Mouse (Mus musculus): ENCODE measurements around the gene Farsb. TPM values are rescaled to one million over a fixed set of nuclear protein-coding genes. Genes with fewer than 3 reads are reported as not detected.

Farsb gene
- polyA plus RNA-seq (2012; rRNA removed): 33.9 and 38.6 TPM in 2 replicates
- 111 TPM in 2 replicates for polyA plus RNA-seq (2014; fragmentation: Nextera tagmentation; extraction: Ambion mirVana)

DNA sequence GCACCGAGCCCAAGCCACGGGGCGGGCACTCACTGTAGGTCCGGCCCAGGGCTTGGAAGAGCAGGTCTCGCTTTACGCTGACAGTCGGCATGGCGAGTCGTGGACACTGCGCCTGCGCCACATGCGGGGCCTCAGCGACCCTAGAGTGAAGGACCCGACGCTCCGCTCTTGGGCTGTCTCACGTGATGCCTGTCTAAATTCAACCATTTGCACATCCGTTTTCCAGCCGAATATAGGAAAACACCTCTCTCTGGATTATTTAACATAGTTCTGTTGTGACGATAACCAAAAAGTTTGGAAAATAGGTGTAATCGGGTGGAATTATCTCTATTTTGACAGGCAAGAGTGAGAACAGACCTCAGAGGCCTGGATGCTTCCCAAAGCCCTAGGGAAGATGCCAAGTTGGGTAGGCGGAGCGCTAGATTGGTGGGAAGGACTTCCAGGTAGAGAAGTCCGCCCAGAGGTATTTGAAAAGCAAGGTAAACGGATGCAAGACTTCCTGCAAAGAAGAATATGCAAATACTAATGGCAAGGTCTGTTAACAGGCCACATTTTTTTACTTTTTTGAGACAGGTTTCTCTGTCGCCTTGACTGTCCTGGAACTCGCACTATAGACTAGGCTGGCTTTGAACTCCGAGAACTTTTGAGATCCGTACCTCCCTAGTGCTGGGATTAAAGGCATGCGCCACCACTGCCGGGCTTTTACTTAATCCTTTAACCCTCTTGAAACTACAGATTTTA lies at the start of gene Farsb:
TSS of gene Farsb (minus strand) at position 146 of the 741 bp plus-strand sequence.
- TF ChIP-seq EP300 (IDR thresholded peaks at IDR 0.05; ENCODE audit: low read depth) (peak; percentile 78), CTCF (IDR thresholded peaks at IDR 0.05; ENCODE audit: low read depth) (no peak)
- Histone ChIP-seq H3K4me1 (replicated peaks; ENCODE audit: control insufficient read depth in 2 of 2, insufficient read depth in 2 of 2, low read length in 1 of 2) (peaks cover 9 to 11% of the 10 kb centered on the region in 2 experiments), H3K27ac (peak within 1 kb of the TSS; percentile 58), H3K9me3 (ENCODE audit: control insufficient read depth, low read length) (no peaks in the 10 kb centered on the region), H3K4me3 (ENCODE audit: insufficient read depth in 1 of 2, low read depth in 2 of 2, low read length in 2 of 2) (peak within 1 kb of the TSS; percentile 83 to 98), H3K36me3 (replicated peaks; ENCODE audit: control insufficient read depth, insufficient read depth, low read depth) (no peaks in the 10 kb centered on the region), H3K27me3 (ENCODE audit: control insufficient read depth, insufficient read depth, low read length) (no peaks in the 10 kb centered on the region), H3K4me2 (ENCODE audit: low read depth) (peak within 1 kb of the TSS; percentile 90), H3K9ac (replicated peaks) (peak within 1 kb of the TSS; percentile 90)
- DNase-seq (ENCODE audit: low read depth in 3 of 3, low spot score in 3 of 3) (peak; percentile 81 to 88 (median 87)), ATAC-seq (ENCODE audit: insufficient read depth) (peak; percentile 97)
- WGBS (ENCODE audit: insufficient replicate concordance): under 1% methylated on average over 31 of the region's 31 CpGs

DNA sequence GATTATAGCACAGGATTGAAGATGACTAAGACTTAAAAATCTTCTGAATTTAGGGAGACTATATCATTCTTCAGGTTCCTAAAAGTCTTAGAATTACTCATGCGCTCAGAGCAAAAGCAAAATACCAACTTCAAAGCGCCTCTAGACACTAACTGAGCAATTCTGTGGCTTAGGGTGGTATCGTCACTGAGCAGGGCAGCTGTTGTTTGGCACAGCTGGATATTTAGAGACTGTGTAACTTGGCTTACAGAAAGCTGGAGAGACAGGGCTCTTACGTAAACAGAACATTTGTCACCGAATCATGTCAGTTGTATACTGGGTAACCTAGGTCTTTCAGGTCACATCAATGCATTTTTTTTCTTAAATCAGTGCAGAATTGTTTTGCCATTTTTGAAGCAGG lies 49.7 kb upstream of the Farsb start:
- no peak overlapping the region for H3K4me2 ChIP-seq (ENCODE audit: low read depth)
- no peak for DNase-seq (ENCODE audit: low read depth in 3 of 3, low spot score in 3 of 3)
- TF ChIP-seq CTCF (IDR thresholded peaks at IDR 0.05; ENCODE audit: low read depth): no peak
- no peak for TF ChIP-seq EP300 (IDR thresholded peaks at IDR 0.05; ENCODE audit: low read depth)
- no peaks in the 10 kb centered on the region for H3K9me3 ChIP-seq (ENCODE audit: control insufficient read depth, low read length)
- no peaks in the 10 kb centered on the region for H3K36me3 ChIP-seq (replicated peaks; ENCODE audit: control insufficient read depth, insufficient read depth, low read depth)
- H3K27me3 ChIP-seq (ENCODE audit: control insufficient read depth, insufficient read depth, low read length): no peaks in the 10 kb centered on the region; the same call in 1 of the 2 replicates
- 57% methylated on average over 5 of the region's 5 CpGs for WGBS (ENCODE audit: insufficient replicate concordance)
- peaks cover 0 to 4% of the 10 kb centered on the region in 2 experiments; a peak in 1 of 4 replicates for H3K4me1 ChIP-seq (replicated peaks; ENCODE audit: control insufficient read depth in 2 of 2, insufficient read depth in 2 of 2, low read length in 1 of 2)
- no peak overlapping the region for H3K4me3 ChIP-seq (ENCODE audit: insufficient read depth in 1 of 2, low read depth in 2 of 2, low read length in 2 of 2)
- no peak overlapping the region for H3K9ac ChIP-seq (replicated peaks)
- ATAC-seq (ENCODE audit: insufficient read depth): no peak
- H3K27ac ChIP-seq: no peak overlapping the region

GRCm38 (mm10) chr1:78537494-78538010 lies 48.9 kb upstream of the Farsb start:
- peak; percentile 20 to 29 (median 25) for DNase-seq (ENCODE audit: low read depth in 3 of 3, low spot score in 3 of 3)
- no peak overlapping the region for H3K27ac ChIP-seq
- WGBS (ENCODE audit: insufficient replicate concordance): 15% methylated on average over 16 of the region's 16 CpGs
- H3K4me2 ChIP-seq (ENCODE audit: low read depth): peak overlapping the region; percentile 55
- peak overlapping the region; percentile 16 to 31; a peak in 3 of 4 replicates for H3K4me3 ChIP-seq (ENCODE audit: insufficient read depth in 1 of 2, low read depth in 2 of 2, low read length in 2 of 2)
- ATAC-seq (ENCODE audit: insufficient read depth): peak; percentile 63
- H3K9me3 ChIP-seq (ENCODE audit: control insufficient read depth, low read length): no peaks in the 10 kb centered on the region
- H3K9ac ChIP-seq (replicated peaks): no peak overlapping the region
- no peaks in the 10 kb centered on the region for H3K36me3 ChIP-seq (replicated peaks; ENCODE audit: control insufficient read depth, insufficient read depth, low read depth)
- H3K4me1 ChIP-seq (replicated peaks; ENCODE audit: control insufficient read depth in 2 of 2, insufficient read depth in 2 of 2, low read length in 1 of 2): peaks cover 0 to 4% of the 10 kb centered on the region in 2 experiments; a peak in 1 of 4 replicates
- H3K27me3 ChIP-seq (ENCODE audit: control insufficient read depth, insufficient read depth, low read length): no peaks in the 10 kb centered on the region; the same call in 1 of the 2 replicates
- TF ChIP-seq CTCF (IDR thresholded peaks at IDR 0.05; ENCODE audit: low read depth) (no peak), EP300 (IDR thresholded peaks at IDR 0.05; ENCODE audit: low read depth) (no peak)

DNA sequence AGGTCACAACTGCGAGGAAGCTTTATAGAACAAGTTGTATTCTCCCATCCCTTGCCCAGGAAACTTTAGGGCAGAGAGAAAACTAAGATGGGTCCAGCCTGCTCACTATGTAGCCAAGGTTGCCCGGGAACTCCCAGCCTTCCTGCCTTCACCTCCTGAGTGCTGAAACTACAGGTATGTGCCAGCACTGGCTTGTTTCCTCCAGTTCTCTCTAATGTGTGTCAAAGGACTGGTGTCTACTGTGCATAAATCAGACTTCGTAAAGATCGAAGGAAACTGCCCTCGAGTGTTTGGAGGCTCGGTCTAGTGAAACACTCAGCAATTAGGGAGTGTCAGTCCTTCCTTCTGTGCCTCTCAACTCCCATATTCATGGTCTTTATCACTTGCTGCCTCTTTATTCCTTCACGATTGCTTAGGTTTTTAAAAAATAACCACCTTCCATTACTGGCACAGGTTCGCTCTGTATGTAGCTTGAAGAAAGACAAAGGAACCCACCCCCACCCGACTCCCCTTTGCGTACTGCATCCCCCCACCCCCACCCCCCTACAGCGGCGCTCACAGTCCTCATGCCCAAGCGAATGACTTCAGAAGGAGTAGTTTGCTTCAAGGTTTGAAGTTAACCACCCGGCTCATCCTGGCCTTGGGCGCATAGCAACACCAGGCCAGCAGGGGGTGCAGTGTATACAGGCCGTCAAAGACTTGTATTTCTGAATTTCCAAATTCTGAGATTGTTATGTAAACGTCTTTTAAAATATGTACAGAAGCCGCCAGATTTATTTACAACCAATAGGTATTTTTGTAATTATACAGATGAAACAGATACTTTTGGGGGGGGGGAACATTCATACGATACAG lies 47.8 kb upstream of the Farsb start:
- H3K4me3 ChIP-seq (ENCODE audit: insufficient read depth in 1 of 2, low read depth in 2 of 2, low read length in 2 of 2): 0 out of 4 replicates have a peak overlapping the region, but pooled peaks of 1 of the 2 experiments have one; percentile 16
- no peak overlapping the region; the same call in 1 of the 2 replicates for H3K9ac ChIP-seq (replicated peaks)
- WGBS (ENCODE audit: insufficient replicate concordance): 28% methylated on average over 19 of the region's 19 CpGs
- no peak for TF ChIP-seq EP300 (IDR thresholded peaks at IDR 0.05; ENCODE audit: low read depth)
- TF ChIP-seq CTCF (IDR thresholded peaks at IDR 0.05; ENCODE audit: low read depth): peak; percentile 72
- H3K27me3 ChIP-seq (ENCODE audit: control insufficient read depth, insufficient read depth, low read length): no peaks in the 10 kb centered on the region; the same call in 1 of the 2 replicates
- DNase-seq (ENCODE audit: low read depth in 3 of 3, low spot score in 3 of 3) (peak in 2 of 3 experiments; percentile 35 to 39), ATAC-seq (ENCODE audit: insufficient read depth) (no peak)
- no peaks in the 10 kb centered on the region for H3K36me3 ChIP-seq (replicated peaks; ENCODE audit: control insufficient read depth, insufficient read depth, low read depth)
- H3K4me1 ChIP-seq (replicated peaks; ENCODE audit: control insufficient read depth in 2 of 2, insufficient read depth in 2 of 2, low read length in 1 of 2): peaks cover 0 to 4% of the 10 kb centered on the region in 2 experiments; a peak in 1 of 4 replicates
- no peak overlapping the region for H3K27ac ChIP-seq
- H3K4me2 ChIP-seq (ENCODE audit: low read depth): peak overlapping the region; percentile 55
- no peaks in the 10 kb centered on the region for H3K9me3 ChIP-seq (ENCODE audit: control insufficient read depth, low read length)

Measured in liver, embryonic 14.5 days (tissue).